Mouse (Mus musculus) heart, postnatal 4 days (tissue): ENCODE measurements at regions not wholly inside any gene's neighbourhood (a gene's known extent, or its start where the extent isn't known, plus 50 kb on each side); places are given as distances from the start of the nearest gene placed in this dataset.

Experiments
- DNase-seq: peaks from one replicate; pipeline ENCODE4 v3.0.0; 2021

DNA sequence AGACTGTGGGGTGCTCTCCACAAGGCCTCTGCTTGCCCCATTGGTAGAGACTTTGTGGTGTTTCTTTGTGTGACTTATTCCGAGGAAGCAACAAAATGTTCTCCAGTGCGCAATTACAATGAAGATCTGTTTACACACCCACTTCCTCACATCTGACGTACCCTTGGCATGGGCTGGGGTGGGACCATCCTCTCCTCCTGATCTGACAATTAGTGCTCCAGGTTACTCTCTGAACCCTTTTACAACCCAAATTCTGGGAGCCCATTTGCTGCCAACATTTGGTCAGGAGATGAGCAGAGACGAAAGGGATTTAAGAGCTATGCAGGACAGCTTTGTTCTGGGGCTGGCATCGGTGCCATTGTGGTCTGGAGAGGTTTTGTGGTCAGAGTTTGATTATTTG lies 215.9 kb upstream of the Sall1 start:
- DNase-seq, result no peak

- DNase-seq, result no peak
Observed at GRCm38 (mm10) chr8:89246342-89246741, 202.4 kb upstream of the Sall1 start.

- no peak for DNase-seq
Observed at GRCm38 (mm10) chr8:89245131-89245751, 201.3 kb upstream of the Sall1 start.

- no peak for DNase-seq
Observed at GRCm38 (mm10) chr8:89241686-89242085, 197.7 kb upstream of the Sall1 start.

DNA sequence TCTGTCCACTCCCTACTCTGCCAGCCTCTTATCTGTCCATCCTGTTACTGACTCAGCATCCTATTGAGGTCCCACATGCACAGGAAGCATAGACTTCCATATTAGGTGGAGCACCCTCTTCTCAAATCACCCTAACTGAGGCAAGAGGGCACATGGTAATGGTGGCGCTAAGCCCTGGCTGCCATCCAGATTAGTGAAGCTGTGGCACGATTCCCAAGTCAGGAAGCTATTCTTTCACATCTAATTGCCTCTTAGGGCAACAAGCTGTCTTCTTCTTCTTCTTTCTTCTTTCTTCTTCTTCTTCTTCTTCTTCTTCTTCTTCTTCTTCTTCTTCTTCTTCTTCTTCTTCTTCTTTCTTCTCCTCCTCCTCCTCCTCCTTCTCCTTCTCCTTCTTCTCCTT lies 195.7 kb upstream of the Sall1 start:
- DNase-seq, result no peak

GRCm38 (mm10) chr8:89234041-89234440 lies 190.1 kb upstream of the Sall1 start:
- no peak for DNase-seq

GRCm38 (mm10) chr8:89232318-89232717 lies 188.4 kb upstream of the Sall1 start:
- no peak for DNase-seq

GRCm38 (mm10) chr8:89229144-89229543 lies 185.2 kb upstream of the Sall1 start:
- no peak for DNase-seq

DNA sequence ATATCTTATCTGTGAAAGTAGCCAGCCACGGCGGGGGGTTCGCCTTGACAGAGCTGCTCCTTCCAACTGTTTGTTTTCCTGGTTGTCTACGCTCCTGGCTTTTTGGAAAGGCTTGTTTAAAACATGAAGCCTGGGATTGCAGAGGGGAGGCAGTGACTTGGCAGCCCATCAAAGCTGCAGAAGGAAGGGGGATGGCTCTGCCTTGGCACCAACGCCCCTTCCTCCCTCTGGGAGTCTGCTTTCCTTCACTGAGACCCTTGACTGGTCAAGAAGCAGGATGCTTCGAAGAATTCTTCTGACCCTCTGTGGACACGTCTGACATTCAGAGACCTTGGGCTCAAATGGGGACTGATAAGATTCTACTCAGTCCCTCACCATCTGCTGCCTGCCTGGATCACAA lies 176.9 kb upstream of the Sall1 start:
- DNase-seq, result no peak

- DNase-seq, result no peak
Observed at GRCm38 (mm10) chr8:89220381-89220780, 176.4 kb upstream of the Sall1 start.

GRCm38 (mm10) chr8:89219156-89219555 lies 175.2 kb upstream of the Sall1 start:
- no peak for DNase-seq

- no peak for DNase-seq
Observed at GRCm38 (mm10) chr8:89217689-89218088, 173.7 kb upstream of the Sall1 start.

- no peak for DNase-seq
Observed at GRCm38 (mm10) chr8:89211931-89212330, 168.0 kb upstream of the Sall1 start.

DNA sequence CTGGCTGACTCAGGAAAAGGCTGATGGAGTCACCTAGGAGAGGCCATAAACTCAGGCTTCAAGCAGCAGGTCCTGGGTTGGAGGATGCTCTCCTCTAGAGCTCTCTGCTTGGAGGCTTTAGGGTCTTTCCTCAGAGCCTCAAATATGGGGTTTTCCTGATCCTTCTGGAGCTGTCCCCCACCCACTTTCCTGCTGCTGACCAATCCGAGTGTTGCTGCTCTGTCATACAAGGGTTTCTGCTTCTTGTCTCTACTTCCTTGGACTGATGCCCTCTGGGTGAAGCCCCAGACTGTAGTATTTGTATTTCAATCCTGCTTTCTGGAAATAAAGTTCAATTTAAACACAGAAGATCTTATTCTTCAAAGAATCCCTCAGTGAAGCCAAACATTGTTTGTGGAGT lies 166.7 kb upstream of the Sall1 start:
- no peak for DNase-seq

- DNase-seq, result no peak
Observed at GRCm38 (mm10) chr8:89207891-89208290, 163.9 kb upstream of the Sall1 start.

DNA sequence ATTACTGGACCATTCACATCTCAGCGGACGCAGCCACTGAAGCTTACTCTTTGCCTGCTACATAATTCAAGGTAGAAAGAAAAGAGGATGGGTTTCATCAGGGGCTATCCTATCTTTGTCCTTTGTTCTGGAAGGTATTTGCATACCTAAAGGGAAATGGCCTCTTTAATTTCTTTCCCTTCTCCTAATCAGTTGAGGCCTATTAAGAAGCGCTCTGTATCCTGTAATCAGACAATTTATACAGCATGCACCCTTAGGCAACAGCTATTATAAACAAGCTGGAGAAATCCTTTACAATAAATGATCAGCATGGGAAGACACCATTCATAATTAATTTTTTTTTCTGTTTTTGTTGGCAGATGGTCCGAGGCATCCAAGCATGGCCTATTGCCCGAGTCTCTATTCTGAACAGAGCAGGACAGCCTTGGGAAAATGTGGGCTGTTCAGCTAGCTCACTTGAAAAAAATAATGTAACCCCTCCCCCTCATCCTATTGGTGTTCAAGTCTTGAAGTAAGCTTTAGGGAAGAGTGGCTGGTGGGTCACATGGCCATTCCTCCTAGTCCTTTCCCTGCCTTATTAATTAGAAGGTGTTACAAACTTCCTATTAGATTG lies 158.6 kb upstream of the Sall1 start:
- DNase-seq, result no peak

DNA sequence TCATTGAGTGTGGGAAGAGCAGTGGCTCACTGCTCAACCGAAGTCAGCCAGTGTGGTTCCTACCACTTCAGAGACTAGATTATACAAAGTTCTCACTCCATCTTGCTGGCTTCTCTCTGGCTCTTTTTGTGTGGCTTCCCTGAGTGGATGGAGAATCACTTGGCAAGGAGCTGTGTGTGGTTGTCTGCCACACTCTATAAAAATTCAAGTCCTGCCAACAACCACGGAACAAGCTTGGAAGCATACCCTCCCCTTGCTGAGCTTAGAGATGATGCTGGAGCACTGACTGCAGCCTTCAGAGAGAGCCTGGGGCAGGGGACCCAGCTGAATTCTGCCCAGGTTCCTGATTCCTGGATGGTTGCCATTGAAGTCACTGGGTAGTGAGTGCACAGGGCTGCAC lies 156.3 kb upstream of the Sall1 start:
- DNase-seq, result no peak

GRCm38 (mm10) chr8:89185314-89185713 lies 141.4 kb upstream of the Sall1 start:
- DNase-seq, result no peak

- DNase-seq, result peak; percentile 6
Observed at GRCm38 (mm10) chr8:89175631-89176030, 131.7 kb upstream of the Sall1 start.

- no peak for DNase-seq
Observed at GRCm38 (mm10) chr8:89171561-89171960, 127.6 kb upstream of the Sall1 start.

- DNase-seq, result no peak
Observed at GRCm38 (mm10) chr8:89169484-89169883, 125.5 kb upstream of the Sall1 start.

GRCm38 (mm10) chr8:89167026-89167425 lies 123.1 kb upstream of the Sall1 start:
- no peak for DNase-seq

DNA sequence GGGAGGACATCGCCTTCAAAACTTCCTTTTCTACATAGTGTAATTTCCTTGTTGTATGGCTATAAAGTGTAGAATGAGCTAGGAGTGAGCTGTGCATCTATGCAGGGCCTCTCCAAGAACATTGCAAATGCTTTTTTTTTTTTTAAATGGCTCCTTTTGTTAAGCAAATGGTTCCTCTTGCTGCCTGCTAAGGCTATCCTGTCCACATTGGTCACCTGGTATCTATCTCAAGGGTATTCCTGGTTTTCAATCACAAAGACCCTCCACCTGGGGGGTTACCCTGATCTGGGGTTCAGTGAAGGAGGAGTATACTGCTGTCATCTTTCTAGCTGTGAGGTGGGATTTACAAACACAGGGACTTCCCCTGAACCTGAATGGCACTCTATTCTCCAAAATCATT lies 112.9 kb upstream of the Sall1 start:
- DNase-seq, result no peak

- DNase-seq, result no peak
Observed at GRCm38 (mm10) chr8:89153605-89154004, 109.6 kb upstream of the Sall1 start.
